Mouse (Mus musculus) intestine, embryonic 14.5 days (tissue): ENCODE results near the gene Tmem269. TPM values are rescaled to one million over a fixed set of nuclear protein-coding genes. Genes with fewer than 3 reads are reported as not detected.

Source experiments
- ATAC-seq: fragments of 200-750 bp; cut with Nextera tagmentation; replicated peaks from 2 replicates; pipeline ENCODE4 v1.8.0; 2017; ENCODE audit warnings: low read depth, moderate number of reproducible peaks, moderate TSS enrichment, moderate library complexity; ENCODE audit not compliant: low FRiP score, low TSS enrichment
- DNase-seq: peaks from one replicate; pipeline ENCODE4 v3.0.0-alpha.2; 2018; ENCODE audit warnings: low spot score
- H3K27ac ChIP-seq: fragments of 300-500 bp; sonication (generic); 2 replicates; pipeline ENCODE4 v1.5.1; 2014; ENCODE audit warnings: low read depth, mild to moderate bottlenecking, control low read depth
- H3K27me3 ChIP-seq: fragments of 300-500 bp; sonication (generic); replicated peaks from 2 replicates; pipeline ENCODE4 v1.6.1; 2014; ENCODE audit warnings: low read length, control low read depth; ENCODE audit not compliant: control insufficient read depth, insufficient read depth
- H3K36me3 ChIP-seq: fragments of 300-500 bp; sonication (generic); 2 replicates; pipeline ENCODE4 v1.6.1; 2014; ENCODE audit warnings: low read length, control low read depth; ENCODE audit not compliant: control insufficient read depth, insufficient read depth
- H3K4me1 ChIP-seq: fragments of 300-500 bp; sonication (generic); replicated peaks from 2 replicates; pipeline ENCODE4 v1.6.1; 2014; ENCODE audit warnings: low read length, control low read depth, mixed read lengths; ENCODE audit not compliant: control insufficient read depth, insufficient read depth
- H3K4me2 ChIP-seq: fragments of 300-500 bp; sonication (generic); 2 replicates; pipeline ENCODE4 v1.6.1; 2014; ENCODE audit warnings: low read length
- H3K4me3 ChIP-seq: fragments of 300-500 bp; sonication (generic); 2 replicates; pipeline ENCODE4 v1.5.1; 2014; ENCODE audit warnings: low read depth, low read length, control low read depth, mixed read lengths
- H3K9ac ChIP-seq: fragments of 300-500 bp; sonication (generic); 2 replicates; pipeline ENCODE4 v1.6.1; 2014; ENCODE audit warnings: mild to moderate bottlenecking, low read length
- H3K9me3 ChIP-seq: fragments of 300-500 bp; sonication (generic); 2 replicates; pipeline ENCODE4 v1.6.1; 2016; ENCODE audit warnings: low read length, control low read depth; ENCODE audit not compliant: control insufficient read depth
- WGBS: fragments of 180-500 bp; shearing (Covaris S2); extraction: QIAGEN DNeasy Blood & Tissue Kit; methylation state at CpG from one replicate; pipeline ENCODE4 v1.1.7; 2014; 5-methylcytosine and 5-hydroxymethylcytosine counted together
- polyA plus RNA-seq: library from polyadenylated mRNA; unstranded; fragments of >200 nt; fragmentation: Nextera tagmentation; extraction: Ambion mirVana; gene quantifications from 2 replicates; pipeline ENCODE4 v1.2.1, GENCODE M21; 2014

Tmem269 gene
- polyA plus RNA-seq, 1 experiment from 2014 or later = not detected

DNA sequence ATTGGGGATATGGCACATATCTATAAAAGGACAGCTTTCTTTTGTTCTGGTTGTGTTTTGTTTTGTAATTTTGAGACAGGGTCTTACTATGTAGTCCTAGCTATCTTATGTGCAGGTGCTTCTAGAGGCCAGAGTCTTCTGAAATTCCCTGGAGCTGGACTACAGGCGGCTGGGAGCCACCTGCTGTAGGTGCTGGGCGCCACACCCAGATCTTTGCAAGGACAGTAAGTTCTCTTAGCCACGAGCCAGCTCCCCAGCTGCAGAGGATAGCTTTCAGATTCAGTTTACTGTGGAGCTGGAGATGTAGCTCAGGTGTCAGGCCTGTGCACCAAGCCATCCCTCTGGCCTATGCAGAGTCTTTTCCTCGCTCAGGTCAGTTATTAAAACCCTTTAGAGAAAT lies 50.9 kb downstream of the Tmem269 start:
- 81% methylated on average over 4 of the region's 4 CpGs for WGBS
- peak; percentile 48; the same call in 1 of the 2 replicates for ATAC-seq
- no peaks in the 10 kb centered on the region for H3K27me3 ChIP-seq
- no peak overlapping the region for H3K4me3 ChIP-seq
- DNase-seq = no peak
- H3K4me1 ChIP-seq = no peaks in the 10 kb centered on the region
- H3K9ac ChIP-seq = no peak overlapping the region
- H3K36me3 ChIP-seq = peaks cover 27% of the 10 kb centered on the region
- no peak overlapping the region for H3K27ac ChIP-seq
- no peaks in the 10 kb centered on the region for H3K9me3 ChIP-seq
- H3K4me2 ChIP-seq = no peak overlapping the region

DNA sequence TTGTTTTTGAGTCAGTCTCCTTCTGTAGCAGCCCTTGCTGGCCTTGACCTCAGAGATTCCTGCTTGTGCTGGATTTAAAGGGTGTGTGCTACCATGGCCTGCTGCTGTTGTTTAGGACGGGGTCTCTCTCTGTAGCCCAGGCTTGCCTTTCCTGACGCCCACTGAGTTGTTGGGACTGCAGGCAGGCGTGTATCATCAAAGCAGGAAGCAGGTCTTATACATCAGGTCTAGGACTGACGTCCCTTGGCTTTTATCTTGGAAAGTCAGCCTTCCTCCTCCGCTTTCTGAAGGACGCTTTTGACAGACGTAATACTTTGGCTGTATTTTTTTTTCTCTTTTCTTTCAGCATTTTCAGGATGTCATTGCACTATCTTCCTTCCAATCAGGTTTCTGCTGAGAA lies 52.1 kb downstream of the Tmem269 start:
- Histone ChIP-seq H3K27ac (no peak overlapping the region), H3K4me3 (no peak overlapping the region), H3K9ac (no peak overlapping the region), H3K4me2 (no peak overlapping the region), H3K4me1 (no peaks in the 10 kb centered on the region), H3K9me3 (no peaks in the 10 kb centered on the region), H3K36me3 (peaks cover 27% of the 10 kb centered on the region), H3K27me3 (no peaks in the 10 kb centered on the region)
- DNase-seq = no peak
- no peak for ATAC-seq
- WGBS = 77% methylated on average over 7 of the region's 7 CpGs

DNA sequence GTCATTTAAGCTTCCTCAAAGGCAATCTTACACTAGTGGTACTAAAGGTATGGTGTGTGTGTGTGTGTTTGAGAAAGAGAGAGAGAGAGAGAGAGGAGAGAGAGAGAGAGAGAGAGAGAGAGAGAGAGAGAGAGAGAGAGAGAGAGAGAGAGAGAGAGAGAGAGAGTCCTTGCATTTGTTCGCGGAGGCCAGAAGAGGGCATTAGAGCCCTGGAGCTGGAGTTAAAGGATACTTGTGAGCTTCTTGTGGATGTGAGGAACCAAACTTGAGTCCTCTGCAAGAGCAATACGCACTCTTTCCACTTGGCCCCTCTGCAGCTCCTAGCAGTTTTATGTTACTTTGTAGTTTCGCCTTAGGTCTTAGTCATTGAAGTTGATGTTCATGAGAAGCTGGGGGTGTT lies 55.0 kb downstream of the Tmem269 start:
- Histone ChIP-seq H3K4me3 (no peak overlapping the region), H3K36me3 (peaks cover 1% of the 10 kb centered on the region; the same call in 1 of the 2 replicates), H3K27ac (no peak overlapping the region), H3K9ac (no peak overlapping the region), H3K27me3 (no peaks in the 10 kb centered on the region), H3K4me1 (no peaks in the 10 kb centered on the region), H3K4me2 (no peak overlapping the region), H3K9me3 (no peaks in the 10 kb centered on the region)
- DNase-seq = no peak
- 81% methylated on average over 4 of the region's 4 CpGs for WGBS
- no peak for ATAC-seq

- WGBS = 74% methylated on average over 3 of the region's 3 CpGs
- no peak for ATAC-seq
Measured at GRCm38 (mm10) chr4:119161358-119161757, 56.7 kb downstream of the Tmem269 start.

DNA sequence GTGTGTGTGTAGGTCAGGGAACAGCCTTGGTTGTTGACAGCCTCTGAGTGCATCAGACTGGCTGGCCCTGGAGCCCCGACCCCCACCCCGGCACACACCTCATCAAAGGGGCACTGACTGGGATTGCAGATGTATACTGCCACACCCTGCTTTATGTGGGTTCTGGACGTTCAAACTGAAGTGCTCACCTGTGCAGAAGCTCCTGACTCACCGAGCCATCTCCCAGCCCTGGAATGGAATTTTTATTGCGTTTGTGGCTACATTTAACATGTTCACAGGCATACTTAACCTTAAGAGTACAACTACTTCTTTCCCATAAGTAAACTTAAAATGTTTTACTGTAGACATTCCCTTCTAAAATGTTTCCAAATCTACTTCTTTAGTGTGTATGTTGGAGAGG lies 60.1 kb downstream of the Tmem269 start:
- no peak overlapping the region for H3K9ac ChIP-seq
- ATAC-seq (peak; percentile 81), DNase-seq (no peak)
- H3K27me3 ChIP-seq = no peaks in the 10 kb centered on the region
- peak overlapping the region; percentile 29; the same call in 1 of the 2 replicates for H3K27ac ChIP-seq
- no peaks in the 10 kb centered on the region for H3K4me1 ChIP-seq
- no peak overlapping the region for H3K4me2 ChIP-seq
- H3K36me3 ChIP-seq = no peaks in the 10 kb centered on the region
- H3K9me3 ChIP-seq = no peaks in the 10 kb centered on the region
- no peak overlapping the region for H3K4me3 ChIP-seq
- 56% methylated on average over 5 of the region's 5 CpGs for WGBS

More at GRCm38 (mm10) chr4:119161358-119161757, 56.7 kb downstream of the Tmem269 start:
- Histone ChIP-seq H3K27me3 (no peaks in the 10 kb centered on the region), H3K9ac (no peak overlapping the region), H3K27ac (no peak overlapping the region), H3K4me3 (no peak overlapping the region), H3K9me3 (no peaks in the 10 kb centered on the region), H3K4me1 (no peaks in the 10 kb centered on the region), H3K4me2 (no peak overlapping the region), H3K36me3 (no peaks in the 10 kb centered on the region)
- DNase-seq = no peak

DNA sequence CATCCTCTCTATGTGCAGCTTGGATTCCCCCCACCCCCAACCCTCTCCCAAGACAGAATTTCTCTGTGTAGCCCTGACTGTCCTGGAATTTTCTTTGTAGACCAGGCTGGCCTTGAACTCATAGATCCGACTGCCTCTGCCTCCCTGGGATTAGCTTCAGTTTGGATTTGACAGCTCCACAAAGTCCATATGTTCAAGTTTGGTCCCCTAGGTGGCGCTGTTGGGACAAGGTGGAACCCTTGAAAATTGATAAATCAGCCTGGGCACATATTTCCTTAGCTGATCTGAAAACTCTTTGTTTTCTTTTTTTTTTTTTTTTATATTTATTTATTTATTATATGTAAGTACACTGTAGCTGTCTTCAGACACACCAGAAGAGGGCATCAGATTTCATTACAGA lies 60.8 kb downstream of the Tmem269 start:
- peak; percentile 79 for DNase-seq
- Histone ChIP-seq H3K9me3 (no peaks in the 10 kb centered on the region), H3K4me1 (no peaks in the 10 kb centered on the region), H3K27ac (no peak overlapping the region), H3K36me3 (no peaks in the 10 kb centered on the region), H3K4me2 (no peak overlapping the region), H3K27me3 (no peaks in the 10 kb centered on the region), H3K4me3 (no peak overlapping the region), H3K9ac (no peak overlapping the region)
- no peak for ATAC-seq
- WGBS = 39% methylated on average over 2 of the region's 2 CpGs

Other genes with a start within 250 kb of the Tmem269 start
- gene Slc2a1, start 109.5 kb downstream of the Tmem269 start, polyA plus RNA-seq = 131 and 132 TPM in 2 replicates
- gene Zfp691, start 44.0 kb downstream of the Tmem269 start, polyA plus RNA-seq = 6.7 and 7.7 TPM in 2 replicates
- gene Ermap, start 28.2 kb downstream of the Tmem269 start, polyA plus RNA-seq = 0.34 and 0.42 TPM in 2 replicates
- 143 and 144 TPM in 2 replicates for gene Svbp, start 22.9 kb downstream of the Tmem269 start, polyA plus RNA-seq
- 27.0 and 28.4 TPM in 2 replicates for gene AU022252, start 14.5 kb upstream of the Tmem269 start, polyA plus RNA-seq
- 35.7 and 38.2 TPM in 2 replicates for gene P3h1, start 14.7 kb upstream of the Tmem269 start, polyA plus RNA-seq
- gene Cldn19, start 37.2 kb upstream of the Tmem269 start, polyA plus RNA-seq = not detected in 2 replicates
- 678 and 713 TPM in 2 replicates for gene Ybx1, start 76.4 kb upstream of the Tmem269 start, polyA plus RNA-seq
- 106 and 110 TPM in 2 replicates for gene Ppih, start 102.3 kb upstream of the Tmem269 start, polyA plus RNA-seq
- 4.1 and 5.1 TPM in 2 replicates for gene Ccdc30, start 197.3 kb upstream of the Tmem269 start, polyA plus RNA-seq
- 36.5 and 39.8 TPM in 2 replicates for gene Ppcs, start 204.2 kb upstream of the Tmem269 start, polyA plus RNA-seq
- 0.12 and 0.28 TPM in 2 replicates for gene Zmynd12, start 204.6 kb upstream of the Tmem269 start, polyA plus RNA-seq